Mouse (Mus musculus) forebrain, embryonic 11.5 days (tissue): ENCODE data around the gene Jup. TPM values are rescaled to one million over a fixed set of nuclear protein-coding genes. Genes with fewer than 3 reads are reported as not detected.

Source experiments
- ATAC-seq: fragments of 200-750 bp; cut with Nextera tagmentation; replicated peaks from 2 replicates; pipeline ENCODE4 v1.8.0; 2017; ENCODE audit warnings: moderate TSS enrichment; ENCODE audit not compliant: low FRiP score
- DNase-seq: peaks from one replicate; pipeline ENCODE4 v3.0.0-alpha.2; 2017; ENCODE audit warnings: low spot score
- H3K27ac ChIP-seq: fragments of 300-500 bp; sonication (generic); 2 replicates; pipeline ENCODE4 v1.5.1; 2014; ENCODE audit warnings: low read depth, low read length
- H3K27me3 ChIP-seq: fragments of 300-500 bp; sonication (generic); 2 replicates; pipeline ENCODE4 v1.6.1; 2014; ENCODE audit warnings: mild to moderate bottlenecking, low read length, mixed read lengths; ENCODE audit not compliant: control insufficient read depth, insufficient read depth
- H3K36me3 ChIP-seq: fragments of 300-500 bp; sonication (generic); 2 replicates; pipeline ENCODE4 v1.6.1; 2014; ENCODE audit warnings: mild to moderate bottlenecking, low read length, moderate library complexity, mixed read lengths; ENCODE audit not compliant: control insufficient read depth, insufficient read depth
- H3K4me1 ChIP-seq: fragments of 300-500 bp; sonication (generic); replicated peaks from 2 replicates; pipeline ENCODE4 v1.6.1; 2014; ENCODE audit warnings: low read length, mixed read lengths; ENCODE audit not compliant: control insufficient read depth, insufficient read depth
- H3K4me2 ChIP-seq: fragments of 300-500 bp; sonication (generic); 2 replicates; pipeline ENCODE4 v1.6.1; 2014; ENCODE audit warnings: low read depth, mild to moderate bottlenecking, low read length, moderate library complexity, mixed read lengths; ENCODE audit not compliant: severe bottlenecking
- H3K4me3 ChIP-seq: fragments of 300-500 bp; sonication (generic); 2 replicates; pipeline ENCODE4 v1.5.1; 2014; ENCODE audit warnings: low read depth, low read length
- H3K9ac ChIP-seq: fragments of 300-500 bp; sonication (generic); 2 replicates; pipeline ENCODE4 v1.6.1; 2014; ENCODE audit warnings: low read length
- H3K9me3 ChIP-seq: fragments of 300-500 bp; sonication (generic); 2 replicates; pipeline ENCODE4 v1.6.1; 2016; ENCODE audit warnings: low read length, mixed read lengths; ENCODE audit not compliant: control insufficient read depth
- WGBS: fragments of 180-500 bp; shearing (Covaris S2); extraction: QIAGEN DNeasy Blood & Tissue Kit; methylation state at CpG from one replicate; pipeline ENCODE4 v1.1.7; 2014; 5-methylcytosine and 5-hydroxymethylcytosine counted together
- polyA plus RNA-seq: library from polyadenylated mRNA; unstranded; fragments of >200 nt; fragmentation: Nextera tagmentation; extraction: Ambion mirVana; gene quantifications from 2 replicates; pipeline ENCODE4 v1.2.1, GENCODE M21; 2014

The Jup gene
- polyA plus RNA-seq, 1 experiment from 2014 or later, result 35.5 TPM

- Histone ChIP-seq H3K4me1 (no peaks in the 10 kb centered on the region), H3K9me3 (no peaks in the 10 kb centered on the region), H3K9ac (no peak overlapping the region), H3K27ac (no peak overlapping the region), H3K27me3 (no peaks in the 10 kb centered on the region), H3K36me3 (no peaks in the 10 kb centered on the region), H3K4me3 (no peak overlapping the region), H3K4me2 (no peak overlapping the region)
- DNase-seq (no peak), ATAC-seq (no peak)
- 65% methylated on average over 14 of the region's 14 CpGs for WGBS
Observed at GRCm38 (mm10) chr11:100387589-100388375, 9.8 kb downstream of the Jup start.

- no peak for DNase-seq
- Histone ChIP-seq H3K4me3 (no peak overlapping the region), H3K27ac (no peak overlapping the region), H3K9me3 (no peaks in the 10 kb centered on the region), H3K27me3 (no peaks in the 10 kb centered on the region), H3K4me2 (no peak overlapping the region), H3K4me1 (no peaks in the 10 kb centered on the region), H3K9ac (no peak overlapping the region), H3K36me3 (no peaks in the 10 kb centered on the region)
- 86% methylated on average over 6 of the region's 6 CpGs for WGBS
- ATAC-seq, result no peak
Observed at GRCm38 (mm10) chr11:100387111-100387510, 10.5 kb downstream of the Jup start.

GRCm38 (mm10) chr11:100386586-100386985 lies 11.0 kb downstream of the Jup start:
- Histone ChIP-seq H3K4me3 (no peak overlapping the region), H3K9ac (no peak overlapping the region), H3K27me3 (no peaks in the 10 kb centered on the region), H3K27ac (no peak overlapping the region), H3K4me2 (no peak overlapping the region), H3K4me1 (no peaks in the 10 kb centered on the region), H3K9me3 (no peaks in the 10 kb centered on the region), H3K36me3 (no peaks in the 10 kb centered on the region)
- DNase-seq (no peak), ATAC-seq (no peak)
- WGBS, result 49% methylated on average over 5 of the region's 5 CpGs

GRCm38 (mm10) chr11:100385016-100385415 lies 12.5 kb downstream of the Jup start:
- no peak overlapping the region for H3K4me2 ChIP-seq
- WGBS, result 89% methylated on average over 3 of the region's 3 CpGs
- H3K36me3 ChIP-seq, result no peaks in the 10 kb centered on the region
- DNase-seq, result no peak
- no peaks in the 10 kb centered on the region for H3K4me1 ChIP-seq
- no peak for ATAC-seq
- H3K9me3 ChIP-seq, result no peaks in the 10 kb centered on the region
- no peak overlapping the region for H3K4me3 ChIP-seq
- no peaks in the 10 kb centered on the region for H3K27me3 ChIP-seq
- no peak overlapping the region for H3K9ac ChIP-seq
- no peak overlapping the region for H3K27ac ChIP-seq

- H3K27me3 ChIP-seq, result no peaks in the 10 kb centered on the region
- DNase-seq (no peak), ATAC-seq (no peak)
- H3K4me3 ChIP-seq, result no peak overlapping the region
- no peaks in the 10 kb centered on the region for H3K36me3 ChIP-seq
- H3K9me3 ChIP-seq, result no peaks in the 10 kb centered on the region
- no peak overlapping the region for H3K9ac ChIP-seq
- WGBS, result 79% methylated on average over 6 of the region's 6 CpGs
- no peak overlapping the region for H3K27ac ChIP-seq
- no peaks in the 10 kb centered on the region for H3K4me1 ChIP-seq
- H3K4me2 ChIP-seq, result no peak overlapping the region
Observed at GRCm38 (mm10) chr11:100382682-100383081, 14.9 kb downstream of the Jup start.

GRCm38 (mm10) chr11:100379311-100379710 lies 18.3 kb downstream of the Jup start:
- WGBS, result 89% methylated on average over 4 of the region's 4 CpGs
- H3K4me3 ChIP-seq, result no peak overlapping the region
- DNase-seq, result no peak
- no peaks in the 10 kb centered on the region for H3K4me1 ChIP-seq
- no peak overlapping the region for H3K27ac ChIP-seq
- ATAC-seq, result no peak
- H3K4me2 ChIP-seq, result no peak overlapping the region
- H3K9me3 ChIP-seq, result no peaks in the 10 kb centered on the region
- H3K27me3 ChIP-seq, result no peaks in the 10 kb centered on the region
- no peak overlapping the region for H3K9ac ChIP-seq
- H3K36me3 ChIP-seq, result no peaks in the 10 kb centered on the region

- Histone ChIP-seq H3K4me2 (no peak overlapping the region), H3K9ac (no peak overlapping the region), H3K27me3 (no peaks in the 10 kb centered on the region), H3K4me1 (no peaks in the 10 kb centered on the region), H3K36me3 (no peaks in the 10 kb centered on the region), H3K4me3 (no peak overlapping the region), H3K9me3 (no peaks in the 10 kb centered on the region), H3K27ac (no peak overlapping the region)
- DNase-seq, result no peak
- 89% methylated on average over 5 of the region's 5 CpGs for WGBS
- no peak for ATAC-seq
Observed at GRCm38 (mm10) chr11:100378446-100378845, 19.1 kb downstream of the Jup start.

- no peaks in the 10 kb centered on the region for H3K4me1 ChIP-seq
- ATAC-seq (no peak), DNase-seq (no peak)
- H3K36me3 ChIP-seq, result no peaks in the 10 kb centered on the region
- no peak overlapping the region for H3K9ac ChIP-seq
- H3K27ac ChIP-seq, result no peak overlapping the region
- no peak overlapping the region for H3K4me3 ChIP-seq
- H3K9me3 ChIP-seq, result no peaks in the 10 kb centered on the region
- WGBS, result 96% methylated on average over 14 of the region's 14 CpGs
- no peak overlapping the region for H3K4me2 ChIP-seq
- no peaks in the 10 kb centered on the region for H3K27me3 ChIP-seq
Observed at GRCm38 (mm10) chr11:100377989-100378388, 19.6 kb downstream of the Jup start.

- no peaks in the 10 kb centered on the region for H3K36me3 ChIP-seq
- no peak overlapping the region for H3K4me3 ChIP-seq
- H3K4me1 ChIP-seq, result no peaks in the 10 kb centered on the region
- ATAC-seq (no peak), DNase-seq (no peak)
- H3K27ac ChIP-seq, result no peak overlapping the region
- H3K9me3 ChIP-seq, result no peaks in the 10 kb centered on the region
- no peaks in the 10 kb centered on the region for H3K27me3 ChIP-seq
- no peak overlapping the region for H3K4me2 ChIP-seq
- H3K9ac ChIP-seq, result no peak overlapping the region
- 93% methylated on average over 21 of the region's 21 CpGs for WGBS
Observed at GRCm38 (mm10) chr11:100376746-100377389, 20.7 kb downstream of the Jup start.
